Mouse (Mus musculus) liver, adult 2 months (tissue): ENCODE measurements around the gene Nop9. TPM values are rescaled to one million over a fixed set of nuclear protein-coding genes. Genes with fewer than 3 reads are reported as not detected.

Experiments
- DNase-seq: peaks from one replicate; pipeline ENCODE4 v3.0.0-alpha.2; 2011; ENCODE audit warnings: low read depth, low spot score; ENCODE audit errors: extremely low read depth
- H3K27ac ChIP-seq: fragments of 200-500 bp; replicated peaks from 2 replicates; pipeline ENCODE4 v1.5.1; 2012; ENCODE audit warnings: low read depth, mild to moderate bottlenecking, control low read depth, inconsistent platforms, low read length; ENCODE audit not compliant: insufficient read depth
- H3K27me3 ChIP-seq: fragments of 200-500 bp; 2 replicates; pipeline ENCODE4 v1.6.1; 2012; ENCODE audit warnings: mild to moderate bottlenecking, moderate library complexity, low read length, inconsistent platforms; ENCODE audit not compliant: control insufficient read depth, insufficient read depth
- H3K36me3 ChIP-seq: fragments of 200-500 bp; 2 replicates; pipeline ENCODE4 v1.6.1; 2012; ENCODE audit warnings: low read length, inconsistent platforms; ENCODE audit not compliant: control insufficient read depth, insufficient read depth
- H3K4me1 ChIP-seq: fragments of 200-500 bp; 2 replicates; pipeline ENCODE4 v1.6.1; 2011; ENCODE audit warnings: low read length; ENCODE audit not compliant: control insufficient read depth, insufficient read depth
- H3K4me3 ChIP-seq: fragments of 200-500 bp; 2 replicates; pipeline ENCODE4 v1.5.1; 2011; ENCODE audit warnings: low read depth, mild to moderate bottlenecking, control low read depth, low read length, moderate library complexity; ENCODE audit not compliant: insufficient read depth
- H3K79me2 ChIP-seq: fragments of 200-500 bp; 2 replicates; pipeline ENCODE4 v1.6.1; 2012; ENCODE audit warnings: inconsistent platforms, mild to moderate bottlenecking, low read length, moderate library complexity; ENCODE audit not compliant: control insufficient read depth, insufficient read depth
- H3K9ac ChIP-seq: fragments of 200-500 bp; 2 replicates; pipeline ENCODE4 v1.6.1; 2012; ENCODE audit warnings: low read depth, mild to moderate bottlenecking, control low read depth, inconsistent platforms, low read length
- CTCF ChIP-seq: fragments of 200-500 bp; IDR thresholded peaks from 2 replicates; pipeline ENCODE4 v1.5.1; 2011; ENCODE audit warnings: low read depth, low read length, control low read depth
- POLR2A ChIP-seq: fragments of 200-500 bp; IDR thresholded peaks from 2 replicates; pipeline ENCODE4 v1.6.1; 2011; ENCODE audit warnings: low read length, control low read depth; ENCODE audit not compliant: insufficient read depth; ENCODE audit errors: extremely low read depth
- WGBS: fragments of 180-500 bp; shearing (Covaris S2); methylation state at CpG from one replicate; pipeline ENCODE4 v1.1.7; 2018; 5-methylcytosine and 5-hydroxymethylcytosine counted together
- polyA plus RNA-seq: library from polyadenylated mRNA; depleted of rRNA; stranded (reverse); fragments of >200 nt; gene quantifications from 2 replicates; pipeline ENCODE4 v1.2.3, GENCODE M21; 2012
- total RNA-seq: library from RNA; depleted of rRNA; stranded (reverse); fragments of >200 nt; gene quantifications from 2 replicates; pipeline ENCODE4 v1.2.3, GENCODE M21; 2014

The Nop9 gene
- total and polyA plus RNA-seq, 2 experiments: 13.0 to 15.1 TPM

DNA sequence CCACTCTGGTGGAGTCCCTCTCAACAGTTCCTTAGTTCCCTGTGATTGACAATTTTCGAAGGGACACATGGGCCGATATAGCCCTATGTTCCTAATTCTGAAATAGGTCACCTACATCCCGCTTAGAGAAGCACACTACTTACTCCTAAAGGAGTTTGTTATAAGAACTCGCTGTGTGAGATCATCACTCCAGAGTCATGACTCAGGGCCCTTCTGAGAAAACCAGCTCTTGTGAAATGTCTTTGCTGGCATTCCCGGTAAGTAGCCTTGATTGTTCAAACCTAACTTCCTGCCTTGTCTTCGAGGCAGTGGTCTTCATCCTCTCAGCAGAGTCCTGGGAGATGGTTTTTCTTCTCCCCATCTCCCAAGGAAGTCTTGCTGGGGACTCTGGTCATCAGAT is 23.1 kb downstream of the Nop9 start:
- Histone ChIP-seq H3K9ac (no peak overlapping the region), H3K27ac (no peak overlapping the region), H3K4me3 (no peak overlapping the region), H3K36me3 (no peaks in the 10 kb centered on the region), H3K79me2 (no peaks in the 10 kb centered on the region), H3K4me1 (0 out of 2 replicates have a peak, but pooled peaks cover 6% of the 10 kb centered on the region), H3K27me3 (0 out of 2 replicates have a peak, but pooled peaks cover 2% of the 10 kb centered on the region)
- TF ChIP-seq CTCF (no peak), POLR2A (no peak)
- DNase-seq: no peak
- 89% methylated on average over 6 of the region's 6 CpGs for WGBS

- WGBS: 75% methylated on average over 16 of the region's 16 CpGs
- DNase-seq: no peak
- Histone ChIP-seq H3K27me3 (0 out of 2 replicates have a peak, but pooled peaks cover 2% of the 10 kb centered on the region), H3K36me3 (no peaks in the 10 kb centered on the region), H3K9ac (no peak overlapping the region), H3K4me1 (0 out of 2 replicates have a peak, but pooled peaks cover 6% of the 10 kb centered on the region), H3K27ac (no peak overlapping the region), H3K79me2 (no peaks in the 10 kb centered on the region), H3K4me3 (no peak overlapping the region)
- TF ChIP-seq CTCF (no peak), POLR2A (no peak)
Observed at GRCm38 (mm10) chr14:55769087-55769703, 23.7 kb downstream of the Nop9 start.

DNA sequence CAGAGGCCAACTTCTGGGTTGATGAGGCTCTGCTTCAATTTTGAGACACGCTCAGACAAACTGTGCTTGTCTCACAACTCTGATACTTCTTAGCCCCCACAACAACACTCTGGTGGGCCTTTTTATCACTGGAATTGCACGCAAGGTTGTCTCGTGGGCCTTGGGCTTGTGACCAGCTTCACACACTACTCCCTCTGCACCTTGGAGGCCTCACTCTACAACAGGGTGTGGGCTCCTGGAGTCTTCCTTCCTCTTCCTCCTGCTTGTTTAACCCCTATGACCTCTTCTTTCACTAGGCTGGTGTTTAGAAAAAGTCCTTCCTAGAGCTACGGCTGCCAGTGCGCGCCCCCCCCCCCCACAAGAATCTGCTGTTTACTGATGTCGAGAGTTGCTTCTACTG is 31.2 kb downstream of the Nop9 start:
- H3K4me3 ChIP-seq: no peak overlapping the region
- H3K27me3 ChIP-seq: no peaks in the 10 kb centered on the region; the same call in 1 of the 2 replicates
- no peaks in the 10 kb centered on the region for H3K36me3 ChIP-seq
- 64% methylated on average over 7 of the region's 7 CpGs for WGBS
- H3K9ac ChIP-seq: no peak overlapping the region
- H3K79me2 ChIP-seq: no peaks in the 10 kb centered on the region
- H3K4me1 ChIP-seq: peaks cover 3% of the 10 kb centered on the region; the same call in 1 of the 2 replicates
- TF ChIP-seq POLR2A: no peak
- no peak for TF ChIP-seq CTCF
- no peak for DNase-seq
- H3K27ac ChIP-seq: no peak overlapping the region

GRCm38 (mm10) chr14:55777176-55777575 is 31.7 kb downstream of the Nop9 start:
- Histone ChIP-seq H3K9ac (no peak overlapping the region), H3K27me3 (no peaks in the 10 kb centered on the region; the same call in 1 of the 2 replicates), H3K36me3 (no peaks in the 10 kb centered on the region), H3K79me2 (no peaks in the 10 kb centered on the region), H3K27ac (no peak overlapping the region), H3K4me3 (no peak overlapping the region), H3K4me1 (peaks cover 3% of the 10 kb centered on the region; the same call in 1 of the 2 replicates)
- 52% methylated on average over 3 of the region's 3 CpGs for WGBS
- TF ChIP-seq POLR2A (no peak), CTCF (no peak)
- no peak for DNase-seq

DNA sequence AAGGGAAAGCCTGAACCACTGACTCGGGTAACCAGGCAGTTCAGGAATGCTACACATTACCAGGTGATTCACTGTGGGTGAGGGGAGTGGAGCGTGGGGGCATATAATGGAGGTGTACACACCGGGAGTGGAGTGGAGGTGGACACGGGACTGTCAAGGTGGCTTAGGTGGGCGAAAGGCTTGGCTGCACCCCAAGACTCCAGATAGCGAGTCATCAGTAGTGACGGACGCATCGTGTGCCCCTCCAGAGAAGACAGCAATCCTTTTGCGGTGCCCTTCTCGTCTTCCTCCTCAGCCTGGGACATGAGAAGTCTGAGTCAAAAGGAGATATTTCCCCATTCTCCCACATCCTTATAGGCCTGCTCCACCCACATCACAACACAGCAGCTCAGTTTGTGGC is 32.3 kb downstream of the Nop9 start:
- WGBS: 88% methylated on average over 11 of the region's 11 CpGs
- Histone ChIP-seq H3K27ac (no peak overlapping the region), H3K4me3 (no peak overlapping the region), H3K9ac (no peak overlapping the region), H3K36me3 (no peaks in the 10 kb centered on the region), H3K27me3 (no peaks in the 10 kb centered on the region; the same call in 1 of the 2 replicates), H3K4me1 (peaks cover 3% of the 10 kb centered on the region; the same call in 1 of the 2 replicates), H3K79me2 (no peaks in the 10 kb centered on the region)
- no peak for TF ChIP-seq CTCF
- TF ChIP-seq POLR2A: no peak
- peak; percentile 6 for DNase-seq

- Histone ChIP-seq H3K4me1 (peaks cover 3% of the 10 kb centered on the region; the same call in 1 of the 2 replicates), H3K27ac (no peak overlapping the region), H3K36me3 (no peaks in the 10 kb centered on the region), H3K27me3 (no peaks in the 10 kb centered on the region; the same call in 1 of the 2 replicates), H3K79me2 (no peaks in the 10 kb centered on the region), H3K9ac (no peak overlapping the region), H3K4me3 (no peak overlapping the region)
- TF ChIP-seq POLR2A: no peak
- no peak for DNase-seq
- 90% methylated on average over 15 of the region's 15 CpGs for WGBS
Observed at GRCm38 (mm10) chr14:55778686-55779085, 33.2 kb downstream of the Nop9 start.
